Mouse (Mus musculus) gastrocnemius, postnatal 4 days (tissue): ENCODE results near the gene Smox. TPM values are rescaled to one million over a fixed set of nuclear protein-coding genes. Genes with fewer than 3 reads are reported as not detected.
A peak's percentile ranks its signal among the peaks of the same experiment; 100 is the strongest.

Experiments used
- DNase-seq, 2 experiments: peaks; one replicate each; pipeline ENCODE4 v3.0.0; 2021 to 2022; ENCODE audit warnings: low spot score in 2 of 2, mixed read lengths in 2 of 2
- total RNA-seq, 2 experiments: library from RNA; stranded (reverse); gene quantifications; 2 replicates each; pipeline ENCODE4 v1.2.3; 2021

Gene Smox
- total RNA-seq, 2 experiments from 2014 or later = 25.5 to 26.4 TPM

DNA sequence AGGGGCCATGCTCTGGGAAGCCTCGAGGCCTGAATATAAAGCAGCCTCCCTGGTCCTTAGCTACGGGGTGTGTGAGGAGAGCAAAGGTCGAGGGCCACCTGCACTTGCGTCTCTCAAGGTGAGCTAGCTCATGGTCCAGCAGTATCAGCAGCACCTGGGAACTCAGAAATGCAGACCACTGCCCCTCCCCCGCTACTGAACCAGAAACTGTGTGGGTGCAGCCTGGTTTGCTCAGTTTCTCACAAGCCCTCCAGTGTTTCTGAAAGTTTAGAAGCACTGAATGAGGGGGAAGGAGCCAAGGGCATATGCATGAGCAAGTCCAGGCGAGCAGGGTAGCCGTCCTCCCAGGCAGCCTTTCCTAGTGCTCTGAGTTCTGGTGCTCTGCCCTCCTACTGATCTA lies 7.7 kb upstream of the Smox start:
- no peak for DNase-seq

DNA sequence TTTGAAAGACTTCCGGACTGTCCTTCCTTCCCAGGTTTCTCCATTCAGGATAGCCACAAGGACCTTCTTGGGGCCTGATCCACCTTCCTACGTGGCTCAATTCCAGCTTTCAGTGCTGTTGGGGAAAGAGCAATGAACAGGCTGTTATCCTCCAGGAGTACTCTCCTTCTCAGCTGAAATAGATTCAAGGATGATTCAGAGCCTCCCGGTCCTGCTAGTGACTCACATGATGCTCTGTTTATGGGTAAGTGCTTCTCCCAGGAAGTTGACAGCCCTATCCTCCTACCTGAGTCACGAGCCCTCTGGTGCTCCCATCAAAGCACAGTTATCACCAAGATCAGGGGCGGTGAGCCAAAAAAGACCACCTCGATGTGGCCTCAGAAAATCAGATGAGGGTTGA lies 7.1 kb upstream of the Smox start:
- DNase-seq = no peak

DNA sequence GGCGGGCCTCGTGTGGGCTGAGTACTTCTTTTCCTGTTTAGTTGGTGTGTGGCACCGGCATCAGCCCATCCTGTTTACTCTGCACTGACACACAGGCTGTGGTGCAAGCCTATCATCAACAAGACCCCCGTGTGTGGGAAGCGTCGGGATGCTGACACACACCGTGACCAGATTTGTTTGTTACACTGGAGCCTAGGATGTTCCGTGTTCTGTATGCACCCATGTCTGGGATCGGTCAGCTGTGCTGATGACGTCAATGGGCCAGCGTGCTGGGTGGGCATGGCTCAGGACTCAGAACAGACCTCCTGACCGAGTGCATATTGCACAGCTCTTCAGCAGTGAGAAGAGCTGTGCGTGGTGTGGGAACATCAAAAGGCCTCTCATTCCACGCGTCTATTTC lies 6.2 kb upstream of the Smox start:
- no peak for DNase-seq

DNA sequence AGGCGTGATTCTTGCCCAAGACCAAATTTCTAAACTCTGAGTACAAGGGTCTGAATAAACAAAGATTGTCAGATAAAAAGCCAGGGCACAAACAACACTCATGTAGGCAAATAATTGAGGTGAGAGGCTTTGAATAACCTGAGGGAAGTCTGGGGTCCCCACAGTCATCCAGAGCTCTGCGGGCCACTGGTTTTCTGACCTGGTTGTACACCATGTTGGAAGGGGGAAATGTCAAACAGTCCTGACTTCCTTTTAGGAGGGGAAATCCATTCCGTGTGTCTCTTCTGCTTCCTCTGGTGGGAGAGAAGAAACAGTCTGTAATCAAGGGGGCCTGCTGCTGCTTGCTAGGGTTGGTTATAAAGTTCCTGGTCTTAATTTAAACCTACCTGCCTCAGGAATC lies 5.2 kb upstream of the Smox start:
- no peak for DNase-seq

DNA sequence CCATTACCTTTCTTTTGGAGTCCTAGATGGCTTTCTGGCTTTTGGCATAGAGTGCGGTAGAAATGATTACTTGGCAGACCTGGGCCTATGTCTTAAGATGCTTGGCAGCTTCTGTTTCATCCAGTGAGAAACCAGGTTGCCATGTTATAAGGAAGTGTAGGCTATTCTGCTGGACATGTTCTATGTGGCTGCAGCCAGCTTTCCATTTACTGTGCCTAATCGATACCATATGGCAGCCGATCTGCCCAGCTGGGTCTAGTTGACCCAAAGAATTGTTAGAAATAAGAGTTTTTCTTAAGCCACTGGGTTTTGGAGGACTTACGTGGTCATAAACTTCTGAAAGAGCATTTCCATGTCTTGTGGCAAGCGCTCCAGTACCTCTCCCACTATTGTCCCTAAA lies 4.0 kb upstream of the Smox start:
- DNase-seq = no peak

DNA sequence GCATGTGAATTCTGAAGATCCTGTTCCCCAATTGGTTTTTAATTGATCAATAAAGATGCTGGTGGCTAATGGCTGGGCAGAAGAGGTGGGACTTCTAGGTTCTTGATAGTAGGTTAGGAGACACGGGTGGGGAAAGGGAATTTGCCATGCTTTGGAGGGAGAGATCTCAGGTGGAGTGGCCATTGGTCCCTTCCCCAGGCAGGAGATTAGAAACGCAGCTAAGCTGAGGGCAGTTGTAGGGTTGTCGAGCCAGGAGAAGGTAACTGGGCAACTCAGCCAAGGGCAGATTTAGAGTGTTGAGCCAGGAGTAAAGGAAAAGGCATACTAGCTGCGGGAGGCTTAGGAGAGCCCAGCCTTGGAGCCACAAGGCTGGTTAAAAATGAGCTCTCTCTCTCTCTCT lies 3.0 kb upstream of the Smox start:
- DNase-seq = no peak

DNA sequence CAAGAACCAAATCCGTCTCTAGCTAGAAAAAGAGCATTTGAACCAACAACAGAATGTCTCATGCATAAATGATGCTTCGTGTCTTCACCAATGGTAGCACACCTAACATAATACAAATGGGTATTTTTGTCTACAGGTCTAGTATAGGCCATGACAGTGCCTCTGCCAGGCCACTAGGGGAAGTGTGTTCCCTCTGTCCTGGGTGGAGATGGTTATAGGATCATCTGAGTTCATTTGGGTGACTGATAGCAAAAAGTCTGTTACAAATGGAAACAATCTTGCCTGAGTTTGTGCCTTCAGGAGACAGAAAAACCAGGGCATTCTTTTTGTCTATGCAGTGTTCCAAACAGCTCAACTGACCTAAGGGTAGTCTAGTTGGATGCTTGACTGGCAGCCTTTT lies 2.4 kb upstream of the Smox start:
- no peak for DNase-seq

DNA sequence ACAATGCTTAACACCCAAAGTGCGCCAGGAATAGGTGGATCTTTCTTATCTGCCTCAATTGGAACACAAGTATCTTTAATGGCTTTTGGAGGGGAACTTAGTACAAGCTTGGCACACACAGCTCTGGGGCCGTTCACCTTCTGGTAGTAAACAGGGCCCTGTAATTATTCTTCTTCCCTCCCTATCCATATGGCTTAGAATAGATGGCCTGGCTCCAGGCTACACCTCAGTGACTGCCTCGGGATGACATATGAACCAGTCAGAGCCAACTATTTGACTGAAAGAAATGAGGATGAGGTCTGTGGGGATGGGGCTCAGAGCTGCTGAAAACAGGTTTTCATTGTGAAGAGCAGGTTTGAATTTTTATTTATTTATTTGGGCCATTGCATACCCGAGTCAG lies 1.7 kb upstream of the Smox start:
- no peak for DNase-seq

DNA sequence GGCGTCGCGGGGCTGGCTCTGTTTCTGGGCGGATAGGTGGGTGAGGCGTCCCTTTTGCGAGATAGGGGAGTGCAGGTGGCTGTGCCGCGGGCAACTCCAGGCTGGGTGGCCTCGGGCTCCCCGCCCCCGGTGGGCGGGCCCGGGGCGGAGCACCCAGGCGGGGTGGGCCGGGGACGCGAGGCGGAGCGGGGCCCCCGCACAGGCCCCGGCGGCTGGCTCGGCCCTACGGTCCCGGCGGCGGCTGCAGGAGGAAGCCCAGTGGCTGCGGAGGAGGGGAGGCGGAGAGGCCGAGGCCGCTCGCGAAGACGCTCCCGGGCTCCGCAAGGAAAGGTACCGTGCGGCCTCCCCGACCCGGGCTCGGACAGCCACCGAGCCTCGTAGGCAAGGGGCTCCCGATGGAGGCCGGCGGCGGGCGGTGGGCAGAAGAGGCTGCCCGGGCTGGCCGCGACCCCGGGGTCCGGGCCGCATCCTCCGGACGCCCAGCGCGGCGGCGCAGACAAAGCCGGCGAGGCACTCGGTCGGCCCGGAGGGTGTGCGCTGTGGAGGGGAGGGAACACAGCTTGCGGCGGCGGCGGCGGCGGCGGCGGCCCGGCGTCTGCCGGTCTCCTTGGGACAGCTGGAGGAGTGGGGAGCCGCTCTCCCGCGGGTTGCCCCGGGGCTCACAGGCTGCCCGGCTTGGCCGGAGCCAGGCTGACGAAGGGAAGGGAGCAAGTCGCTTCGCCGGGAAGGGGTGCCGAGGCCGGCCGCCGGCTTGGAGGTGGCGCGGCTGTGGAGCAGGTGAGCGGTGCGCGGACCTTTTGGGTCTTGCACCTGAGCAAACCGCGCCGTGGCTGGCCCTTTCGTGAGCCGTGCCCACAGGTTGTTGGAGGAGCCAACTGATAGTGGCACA lies 655 bp downstream of the Smox start:
- DNase-seq = peak; percentile 76 to 80

DNA sequence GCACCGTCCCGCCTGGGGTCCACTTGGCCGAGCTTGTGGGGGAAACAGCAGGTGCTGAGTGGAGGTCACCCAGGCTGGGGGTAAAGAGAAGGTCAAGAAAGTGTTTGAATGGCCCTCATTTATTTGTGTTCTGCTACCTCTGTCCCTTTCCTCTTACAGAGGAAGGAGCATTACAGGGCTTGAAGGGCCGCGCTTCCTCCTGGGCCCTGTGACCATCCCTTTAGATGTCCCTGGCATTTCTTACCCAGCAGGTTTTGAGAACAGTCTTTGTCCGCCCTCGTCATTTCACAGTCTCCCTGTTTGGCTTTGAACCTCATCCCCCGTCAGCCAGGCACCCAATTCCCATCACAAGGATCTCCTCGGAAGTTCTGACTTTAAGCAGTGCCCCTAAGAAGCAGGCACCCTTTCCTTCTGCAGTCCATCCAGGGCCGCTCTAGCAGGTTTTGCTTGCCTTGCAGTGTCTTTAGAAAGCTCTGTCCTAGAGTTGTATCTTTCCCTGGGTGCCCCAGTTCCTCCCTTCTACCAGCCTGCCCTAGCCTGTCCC lies 1.4 kb downstream of the Smox start:
- no peak for DNase-seq

DNA sequence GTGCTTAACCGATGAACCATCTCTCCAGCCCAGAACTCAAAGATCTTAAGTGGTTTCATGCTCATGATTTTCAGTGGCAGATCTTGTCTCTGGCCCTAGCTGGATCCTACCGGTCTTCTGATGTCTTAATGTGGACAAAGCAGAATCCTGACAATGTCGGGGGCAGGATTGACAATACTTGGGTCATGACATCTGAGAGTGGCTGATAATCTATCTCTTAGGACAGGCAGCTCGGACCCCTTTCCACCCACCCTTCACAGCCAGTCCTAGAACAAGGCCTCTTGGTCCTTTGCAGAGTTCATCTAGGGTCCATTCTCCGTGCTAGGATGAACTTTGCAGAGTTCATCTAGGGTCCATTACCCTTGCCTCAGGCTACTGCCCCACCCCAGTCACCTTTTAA lies 2.1 kb downstream of the Smox start:
- no peak for DNase-seq

DNA sequence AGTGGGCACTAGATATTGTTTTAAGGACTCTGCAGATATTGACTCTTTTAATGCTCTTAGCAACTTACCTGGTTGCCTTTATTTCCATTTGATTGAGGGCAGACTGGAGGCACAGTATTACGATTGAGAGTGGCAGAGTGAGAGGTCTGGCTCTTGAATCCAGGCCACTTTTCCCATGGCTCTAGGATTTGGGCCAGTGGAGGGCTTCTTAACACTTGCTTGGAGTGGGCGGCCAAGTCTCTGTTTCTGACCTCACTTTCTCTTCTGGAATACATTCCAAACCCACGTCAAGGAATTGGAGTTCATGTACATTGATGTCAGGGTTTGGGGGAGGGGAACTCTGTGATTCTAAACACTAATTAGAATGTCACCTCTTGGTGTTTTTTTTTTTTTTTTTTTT lies 4.0 kb downstream of the Smox start:
- no peak for DNase-seq

DNA sequence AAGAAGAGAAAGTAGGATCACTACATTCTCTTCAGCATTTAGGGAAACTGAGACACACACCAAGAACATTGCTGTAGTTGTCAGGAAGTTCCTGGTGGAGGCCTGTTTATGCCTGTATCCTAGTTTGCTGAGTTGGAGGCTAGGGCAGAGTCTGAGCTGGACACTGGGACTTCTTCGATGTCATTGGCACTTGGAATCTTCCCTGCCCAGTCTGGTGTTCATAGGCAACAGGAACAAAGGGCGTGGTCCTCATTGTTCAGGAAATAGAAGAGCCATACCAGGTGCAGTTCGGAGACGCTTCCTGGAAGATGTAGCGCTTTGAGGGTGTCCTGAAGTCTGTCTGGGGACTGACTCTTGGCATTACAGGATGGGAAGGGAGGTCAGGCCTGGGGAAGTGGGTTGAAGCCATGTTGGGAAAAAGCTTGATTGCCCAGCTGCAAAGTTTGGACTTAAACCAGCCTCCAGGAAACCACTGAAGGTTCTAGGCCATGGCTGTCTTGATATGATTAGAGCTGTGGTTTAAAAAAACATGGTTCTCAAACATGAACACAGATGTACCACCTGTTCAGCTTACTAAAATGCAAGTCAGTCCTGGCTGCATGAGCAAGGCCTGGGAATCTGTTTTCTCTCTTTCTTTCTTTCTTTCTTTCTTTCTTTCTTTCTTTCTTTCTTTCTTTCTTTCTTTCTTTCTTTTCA lies 5.0 kb downstream of the Smox start:
- DNase-seq = no peak

DNA sequence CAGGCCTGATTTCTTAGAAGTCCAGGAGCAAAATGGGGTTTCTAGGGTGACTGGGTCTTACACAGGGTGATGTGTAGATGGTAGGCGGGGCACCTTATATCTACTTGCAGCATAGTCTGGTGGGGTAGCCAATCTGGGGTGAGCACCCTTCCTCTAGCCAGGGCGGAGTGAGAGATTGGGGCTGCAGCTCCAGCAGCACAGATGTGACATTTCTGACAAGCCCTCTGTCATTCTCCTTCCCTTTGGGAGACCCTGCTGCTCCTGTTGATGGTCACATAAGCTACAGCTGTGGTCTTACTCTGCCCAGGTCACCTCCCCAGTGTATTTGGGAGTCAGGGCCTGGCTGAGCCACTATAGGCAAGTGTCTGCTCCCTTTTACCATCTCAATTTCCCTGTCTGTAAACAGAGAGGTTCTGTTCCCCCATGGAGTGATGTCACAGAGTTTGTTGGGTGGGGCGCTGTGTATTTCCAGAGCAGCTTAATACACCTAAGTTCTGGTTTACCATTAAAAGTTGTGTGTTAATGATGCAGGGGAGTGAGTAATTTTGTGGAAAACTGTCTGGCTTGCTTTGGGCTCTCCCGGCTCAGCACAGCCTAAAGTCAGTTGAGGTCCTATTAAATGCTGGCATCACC lies 6.0 kb downstream of the Smox start:
- DNase-seq = no peak

DNA sequence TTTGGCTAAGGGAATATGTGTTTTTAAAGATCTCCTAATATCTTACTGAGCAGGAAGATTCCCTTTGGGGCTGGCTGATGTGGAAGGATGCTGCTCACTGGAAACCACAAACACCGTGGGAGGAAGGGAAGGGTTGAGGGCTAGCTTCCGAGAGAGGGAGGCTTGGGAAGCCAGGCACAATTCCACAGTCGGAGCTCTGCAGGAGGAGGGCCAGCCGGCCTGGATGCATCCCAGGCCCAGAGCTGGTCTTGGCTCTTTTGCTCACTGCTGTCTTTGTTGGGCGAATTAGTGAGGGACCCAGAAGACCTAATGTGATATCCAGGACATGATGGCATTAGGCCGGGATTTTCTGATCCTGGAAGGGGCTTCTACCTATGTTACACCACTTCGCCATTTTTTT lies 6.9 kb downstream of the Smox start:
- DNase-seq = peak in 1 of 2 experiments; percentile 56

DNA sequence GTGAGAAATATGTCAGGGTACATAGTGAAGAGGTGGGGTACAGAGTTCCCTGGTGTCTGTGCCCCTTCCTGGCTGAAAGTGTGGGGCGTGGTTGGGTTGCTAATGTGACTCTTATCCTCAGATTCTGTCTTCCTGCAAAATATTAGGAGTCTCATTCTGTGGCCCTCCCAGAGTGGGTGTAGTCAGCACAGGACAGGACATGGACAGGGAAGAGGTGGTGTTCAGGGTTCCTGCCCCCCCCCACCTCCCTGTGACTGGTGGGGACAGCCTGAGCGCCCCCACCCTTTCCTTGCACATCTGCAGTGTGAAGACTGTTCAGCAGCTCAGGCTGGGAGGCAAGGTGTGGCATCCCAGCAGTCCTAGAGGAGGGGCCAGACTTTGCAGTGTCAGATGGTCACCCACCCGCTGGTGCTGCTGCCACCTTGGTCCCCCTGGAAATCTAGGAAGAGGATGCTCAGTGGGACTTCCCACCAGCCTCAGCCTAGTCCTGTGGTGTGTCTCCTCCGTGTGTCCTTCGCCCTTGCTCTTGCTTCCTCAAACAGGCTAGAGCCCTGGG lies 8.1 kb downstream of the Smox start:
- DNase-seq = no peak

DNA sequence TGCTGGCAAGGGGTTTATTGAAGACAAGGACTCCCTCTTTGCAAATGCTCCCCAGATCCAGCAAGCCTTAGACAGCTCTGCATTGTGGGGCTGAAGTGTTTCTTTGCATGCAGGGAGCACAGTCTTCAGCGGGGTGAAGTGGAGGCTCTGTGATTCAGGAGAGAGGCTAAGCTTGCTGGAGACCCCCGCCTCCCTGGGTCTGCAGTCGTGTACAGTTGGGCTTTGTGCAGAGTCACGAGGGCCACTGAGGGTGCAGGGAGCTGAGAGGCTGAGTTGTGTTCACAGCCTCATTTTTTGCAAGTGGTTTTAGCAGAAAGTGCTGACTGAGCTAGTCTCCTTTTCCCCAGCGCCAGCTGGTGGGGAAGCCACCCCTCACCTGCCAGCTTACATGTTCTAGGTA lies 10.6 kb downstream of the Smox start:
- no peak for DNase-seq

DNA sequence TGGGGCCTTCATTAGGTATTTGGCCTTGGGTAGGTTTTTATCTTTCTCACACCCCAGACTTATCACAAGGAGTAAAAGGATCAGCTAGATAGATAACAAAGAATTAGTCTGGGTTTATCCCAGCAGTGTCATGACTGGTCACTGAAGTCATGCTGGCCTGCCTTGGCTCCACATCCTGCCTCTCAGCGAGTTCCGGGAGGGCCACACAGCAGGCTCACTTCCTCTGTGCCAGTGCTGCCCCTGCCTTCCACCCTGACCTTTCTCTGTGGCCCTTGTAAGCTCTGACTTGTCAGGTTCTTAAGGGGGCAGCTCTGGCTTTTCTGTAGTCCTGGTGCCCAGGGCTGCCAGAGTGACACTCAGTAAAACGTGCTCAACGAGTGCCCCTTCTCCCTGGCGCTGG lies 11.3 kb downstream of the Smox start:
- no peak for DNase-seq

DNA sequence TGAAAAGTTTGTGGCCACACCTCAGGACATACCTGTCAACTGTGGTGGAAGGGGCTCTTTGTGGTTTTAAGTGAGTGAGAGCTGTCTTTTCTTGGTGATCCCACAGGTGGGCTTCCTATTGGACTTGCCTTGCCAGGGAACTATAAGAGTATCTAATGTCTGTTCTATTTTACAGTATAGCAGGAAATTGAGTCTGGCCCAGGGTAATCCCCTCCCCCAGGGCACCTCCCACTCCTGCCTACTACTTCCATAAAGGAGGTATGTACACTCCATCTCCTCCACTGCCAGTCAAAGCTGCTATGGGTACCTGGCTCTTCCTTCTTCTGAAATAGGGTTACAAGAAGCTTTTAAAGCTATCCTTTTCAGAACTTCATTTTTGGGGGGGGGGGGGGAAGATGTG lies 14.1 kb downstream of the Smox start:
- no peak for DNase-seq

DNA sequence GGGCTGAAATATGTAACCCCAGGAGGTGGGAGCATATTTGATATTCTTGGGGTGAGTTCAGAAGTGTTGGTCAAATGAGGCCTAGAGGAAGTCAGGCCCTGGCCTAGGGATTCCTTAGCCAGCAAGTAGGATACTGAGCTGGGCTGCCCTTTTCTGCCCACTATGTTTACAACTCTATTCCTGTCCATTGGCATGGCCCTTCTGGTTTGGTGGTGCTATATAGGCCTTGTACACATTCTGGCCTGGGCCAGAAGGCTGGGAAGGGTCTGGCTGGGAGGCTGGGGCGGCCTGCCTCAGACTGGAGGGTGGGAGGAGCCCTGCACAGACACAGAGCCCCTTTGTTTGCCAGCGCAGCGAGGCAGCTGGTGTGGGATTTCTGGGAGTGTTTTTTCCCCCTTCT lies 15.1 kb downstream of the Smox start:
- peak in 1 of 2 experiments; percentile 34 for DNase-seq

DNA sequence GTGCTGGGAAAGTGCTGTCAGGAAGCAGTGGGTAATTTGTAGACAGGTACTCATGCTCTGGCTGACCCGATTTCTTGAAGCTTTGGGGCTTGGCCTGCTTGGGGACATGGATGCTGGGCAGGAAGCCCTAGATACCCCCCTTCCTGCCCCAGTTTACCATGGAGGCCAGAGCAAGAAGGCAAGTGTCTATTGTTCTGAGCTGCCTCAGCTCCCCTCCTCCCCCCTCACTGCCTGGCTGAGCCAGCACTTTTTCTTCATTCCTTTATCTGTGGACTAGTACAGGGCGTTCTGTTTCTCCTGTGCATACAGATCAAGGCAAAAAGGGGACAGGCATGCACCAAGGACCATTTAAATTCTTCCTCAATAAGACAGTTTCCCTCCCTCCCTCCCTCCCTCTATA lies 17.2 kb downstream of the Smox start:
- DNase-seq = no peak
